Mouse (Mus musculus) right cerebral cortex, adult 2 months (tissue): ENCODE data around the gene Reep3.

ENCODE experiments used
- DNase-seq, 2 experiments: peaks; one replicate each; pipeline ENCODE4 v3.0.0; 2021 to 2022; ENCODE audit warnings: low spot score in 2 of 2

Gene Reep3

DNA sequence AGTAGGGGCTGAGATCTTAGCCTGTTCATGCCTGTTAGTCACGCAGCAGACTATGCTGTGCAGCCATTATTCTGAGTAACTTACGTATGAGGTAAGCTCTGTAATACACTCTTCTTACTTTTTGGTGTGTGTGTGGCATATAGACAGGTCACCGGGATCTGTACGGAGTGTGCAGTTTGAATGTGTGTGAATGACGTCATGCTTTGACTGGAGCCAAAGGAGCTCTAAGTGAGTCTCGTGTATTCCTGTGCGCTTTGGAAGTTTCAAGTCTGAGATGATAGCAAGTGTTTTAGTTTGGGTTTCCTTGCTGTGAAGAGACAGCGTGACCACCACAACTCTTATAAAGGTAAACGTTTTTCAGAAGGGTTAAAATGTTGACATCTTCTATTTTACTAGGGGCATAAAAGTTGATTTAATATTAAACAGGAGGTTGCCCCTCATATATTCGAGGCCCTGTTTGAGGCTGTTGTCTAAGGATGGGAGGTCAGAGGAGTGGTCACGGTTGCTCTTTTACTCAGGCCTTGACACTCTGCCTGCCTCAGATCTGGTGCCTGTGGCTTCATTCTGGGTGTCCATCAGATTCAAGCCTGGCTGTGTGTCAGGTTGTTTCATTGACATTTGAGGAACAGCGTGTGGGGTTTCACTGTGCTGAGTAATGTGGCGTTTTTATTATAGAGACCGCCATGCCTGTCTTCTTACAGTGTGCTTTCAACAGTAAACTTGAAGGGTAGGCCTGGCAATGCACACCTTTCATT is 14.5 kb upstream of the Reep3 start:
- DNase-seq, result no peak

DNA sequence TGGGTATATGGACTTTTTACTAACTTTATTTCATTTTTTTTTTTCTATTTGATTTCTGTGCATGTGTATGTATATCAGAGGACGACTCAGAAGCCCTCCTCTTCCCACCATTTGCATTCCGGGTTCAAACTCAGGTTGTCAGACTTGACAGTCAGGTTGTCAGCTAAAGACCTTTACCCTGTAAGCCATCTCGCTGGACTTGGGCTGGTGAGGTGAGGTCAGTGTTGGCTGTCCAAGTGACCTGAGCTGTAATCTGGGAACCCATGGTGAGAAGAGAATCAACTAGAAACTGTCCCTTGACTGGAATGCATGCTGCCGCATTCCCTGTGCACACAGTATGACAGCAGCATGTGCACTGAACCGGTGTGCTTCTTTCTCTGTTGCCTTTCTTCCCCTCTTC is 12.9 kb upstream of the Reep3 start:
- no peak for DNase-seq

DNA sequence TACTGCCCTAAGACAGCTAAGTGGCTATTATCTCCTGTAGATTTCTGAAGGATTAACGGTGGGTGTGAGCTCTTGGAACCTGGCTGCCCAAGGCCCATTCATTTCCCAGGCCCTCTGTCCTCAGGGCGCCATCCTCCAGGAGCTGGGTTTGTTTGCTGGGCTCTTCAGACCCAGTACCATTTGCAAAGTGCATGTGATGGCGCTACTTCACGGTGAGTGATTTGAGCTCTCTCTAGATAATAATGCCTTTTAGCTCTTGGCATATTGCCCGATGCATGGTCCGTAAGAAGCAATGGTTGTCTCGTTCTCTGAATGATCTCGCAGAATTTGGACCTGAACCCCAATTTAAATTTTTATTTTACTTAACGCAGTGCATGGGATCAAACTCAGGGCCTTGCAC is 11.4 kb upstream of the Reep3 start:
- no peak for DNase-seq

DNA sequence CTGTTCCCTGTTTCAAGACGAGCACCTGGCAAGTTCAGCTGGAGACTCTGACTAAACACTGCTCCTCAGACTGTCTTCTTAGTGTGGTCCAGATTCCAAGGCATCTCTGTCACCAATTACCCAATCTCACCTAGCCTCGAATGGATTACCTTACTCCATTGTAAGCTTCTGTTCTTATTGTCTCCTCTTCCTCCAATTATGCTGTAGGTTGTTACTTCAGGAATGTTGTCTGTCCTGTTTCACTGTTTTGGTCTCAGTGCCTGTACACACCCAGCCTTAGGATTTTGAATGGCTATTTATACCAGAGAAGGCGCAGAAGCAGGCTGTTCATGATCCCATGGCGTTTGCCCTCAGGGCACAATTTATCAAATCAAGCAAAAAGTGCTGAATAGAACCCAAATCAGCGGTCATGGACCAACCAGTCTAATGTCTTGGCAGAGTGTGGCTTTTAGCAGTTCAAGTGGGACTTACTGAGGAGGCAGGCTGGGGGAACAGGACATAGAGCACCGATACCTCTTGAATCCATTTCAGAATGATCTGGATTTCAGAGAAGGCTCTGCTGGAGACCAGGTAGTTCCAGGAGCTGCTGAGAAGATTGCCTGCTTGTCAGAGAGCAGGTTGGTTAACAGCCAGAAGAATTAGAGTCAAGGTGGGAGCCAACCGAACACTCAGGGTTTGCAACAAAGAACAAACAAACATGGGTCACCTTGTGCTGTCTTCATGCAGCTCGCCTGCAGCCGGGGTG is 10.4 kb upstream of the Reep3 start:
- DNase-seq, result no peak

DNA sequence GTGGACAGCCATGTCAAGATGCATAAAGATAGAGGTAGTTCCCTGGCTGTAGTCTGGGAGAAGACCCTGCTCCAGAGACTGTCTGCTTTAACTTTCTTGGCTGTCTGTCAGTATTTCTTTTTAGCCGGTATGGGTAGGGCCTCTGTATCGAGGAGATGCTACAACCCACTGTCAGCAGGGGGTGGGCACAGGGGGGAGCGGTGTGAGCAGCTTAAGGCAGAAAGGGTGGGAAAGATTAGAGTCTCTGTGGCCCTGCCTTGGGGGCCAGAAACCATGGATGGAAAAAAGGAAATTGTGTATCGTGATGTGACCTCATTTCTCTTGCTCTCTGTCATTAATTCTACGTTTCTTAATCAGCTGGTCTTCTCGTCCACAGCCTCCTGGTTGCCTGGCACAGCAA is 9.7 kb upstream of the Reep3 start:
- no peak for DNase-seq

DNA sequence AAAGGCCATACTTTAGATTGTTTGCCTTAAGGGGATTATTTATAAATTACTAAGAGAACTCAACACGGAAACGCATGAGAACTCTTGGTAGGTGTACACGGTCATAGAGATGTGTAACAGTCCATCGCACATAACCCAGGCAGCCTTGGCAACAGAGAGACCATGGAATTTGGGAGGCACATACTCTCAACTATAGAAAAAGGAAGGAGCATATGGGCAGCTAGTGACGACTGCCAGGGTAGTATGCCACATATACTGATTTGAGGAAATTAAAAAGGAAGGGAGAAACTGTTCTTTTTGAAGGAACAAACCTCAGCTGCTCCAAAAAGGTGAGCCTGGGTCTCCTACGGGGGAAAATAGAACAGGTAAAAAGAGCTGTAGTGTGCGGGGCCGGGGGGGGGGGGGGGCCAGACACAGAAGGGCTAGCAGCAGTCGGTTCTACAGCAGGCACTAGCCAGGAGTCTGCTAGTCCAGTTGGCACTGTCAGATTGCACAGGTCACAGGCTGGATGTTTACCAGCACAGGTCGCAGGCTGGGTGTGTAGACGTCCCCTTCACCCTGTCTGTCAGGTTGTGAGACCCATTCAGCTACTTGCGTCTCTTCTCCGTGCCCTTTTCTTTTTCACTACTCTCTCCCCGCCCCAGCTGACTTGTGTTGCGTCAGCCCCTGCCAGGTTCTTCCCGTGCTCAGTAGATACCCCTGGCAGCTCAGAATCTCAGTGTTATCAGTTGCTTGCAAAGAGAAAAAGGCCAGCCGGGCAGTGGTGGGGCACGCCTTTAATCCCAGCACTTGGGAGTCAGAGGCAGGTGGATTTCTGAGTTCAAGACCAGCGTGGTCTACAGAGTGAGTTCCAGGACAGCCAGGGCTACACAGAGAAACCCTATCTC is 8.8 kb upstream of the Reep3 start:
- DNase-seq, result no peak

DNA sequence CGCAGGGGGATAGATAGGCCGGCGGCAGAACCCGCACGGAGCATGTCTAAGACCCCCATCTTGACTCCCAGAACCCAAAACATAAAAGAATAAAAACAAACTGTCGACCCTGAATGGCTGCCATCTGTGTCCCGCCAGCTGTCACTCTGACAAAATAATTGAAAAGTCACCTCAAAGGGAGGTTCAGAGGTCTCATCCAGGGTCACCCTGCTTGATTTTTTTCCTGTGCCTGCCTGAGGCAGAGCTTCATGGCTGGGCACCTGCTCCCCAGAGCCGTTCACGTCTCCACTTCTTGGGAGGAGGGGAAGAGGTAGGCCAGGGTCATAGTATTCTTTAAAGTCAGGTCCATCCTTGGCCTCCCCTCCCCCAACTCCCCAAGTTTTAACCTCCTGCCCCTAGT is 7.8 kb upstream of the Reep3 start:
- DNase-seq, result no peak

DNA sequence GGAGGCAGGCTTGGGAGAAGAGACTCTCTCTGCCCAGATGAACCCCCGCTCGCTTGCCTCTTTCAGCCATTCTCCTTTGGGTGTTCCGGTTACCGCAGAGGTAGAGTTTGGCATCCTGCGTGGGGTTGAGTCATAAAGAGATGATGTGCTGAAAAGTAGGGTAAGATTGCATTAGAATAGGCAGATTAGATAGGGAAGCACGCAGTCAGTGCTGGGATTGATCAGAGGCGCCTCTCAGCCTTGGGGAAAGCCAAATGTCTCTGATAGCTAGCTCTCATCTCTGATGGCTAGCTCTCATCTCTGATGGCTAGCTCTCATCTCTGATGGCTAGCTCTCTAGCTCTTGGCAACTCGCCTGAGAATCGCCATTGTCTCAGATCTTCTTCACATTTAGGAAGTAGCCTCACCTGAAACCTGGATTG is 4.1 kb upstream of the Reep3 start:
- DNase-seq, result peak; percentile 58 to 62

DNA sequence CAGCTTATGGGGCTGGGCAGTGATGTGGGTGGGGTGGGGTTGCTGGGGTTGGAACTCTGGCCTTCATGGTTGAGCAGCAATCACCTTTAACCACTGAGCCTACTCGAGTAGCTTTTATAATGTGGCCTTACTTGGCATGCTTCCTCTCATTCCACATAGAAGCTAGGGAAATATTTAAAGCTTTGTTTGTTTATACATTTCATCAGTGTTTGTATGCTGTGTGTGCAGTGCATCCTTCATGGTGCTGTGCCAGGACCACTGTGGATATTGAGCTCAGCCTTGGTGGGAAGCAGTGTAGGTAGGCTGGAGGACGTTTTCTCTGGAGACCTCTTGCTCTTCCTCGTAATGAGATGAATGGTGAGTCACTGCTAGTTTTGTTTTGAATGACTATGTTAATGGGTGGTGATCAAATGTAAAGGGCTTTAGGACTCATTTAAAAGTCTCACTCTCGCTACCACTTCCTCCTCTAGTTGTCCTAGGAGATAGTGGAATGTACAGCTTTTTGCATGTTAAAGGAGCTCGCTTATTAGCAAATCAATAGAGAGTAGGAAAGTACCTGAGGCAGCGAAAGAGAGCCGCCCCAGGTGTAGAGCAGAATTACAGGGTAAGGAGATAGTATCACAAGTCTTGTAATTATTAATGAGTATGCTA is 3.4 kb upstream of the Reep3 start:
- no peak for DNase-seq

DNA sequence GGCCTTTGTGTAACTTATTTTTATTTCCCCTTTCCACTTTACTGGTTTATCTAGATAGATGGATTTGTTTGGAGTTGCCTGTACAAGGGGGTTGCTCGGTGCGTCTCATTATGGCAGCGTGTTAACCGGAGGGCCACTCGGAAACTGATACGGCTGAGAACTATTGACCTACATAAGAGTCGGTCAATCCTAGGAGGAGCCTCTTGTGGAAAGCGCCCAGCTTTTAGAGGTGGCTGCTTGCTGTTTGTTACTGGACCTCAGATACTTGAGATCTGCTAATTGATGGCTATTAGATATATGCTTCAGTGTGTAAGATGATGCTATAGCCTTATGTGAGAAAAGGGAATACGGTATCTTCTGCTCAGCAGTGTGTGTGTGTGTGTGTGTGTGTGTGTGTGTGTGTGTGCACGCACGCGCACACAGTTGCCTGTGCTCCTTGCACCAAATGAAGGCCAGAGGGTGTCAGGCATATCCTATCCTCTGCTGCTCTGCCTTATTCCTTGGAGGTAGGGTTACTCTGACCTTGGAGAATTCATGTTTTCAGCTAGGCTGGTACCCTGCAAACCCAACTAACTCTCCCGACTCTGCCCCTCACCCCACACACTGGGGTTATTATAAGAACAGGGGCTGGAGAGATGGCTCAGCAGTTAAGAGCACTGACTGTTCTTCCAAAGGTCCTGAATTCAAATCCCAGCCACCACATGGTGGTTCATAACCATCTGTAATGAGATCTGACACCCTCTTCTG is 2.6 kb upstream of the Reep3 start:
- DNase-seq, result no peak

DNA sequence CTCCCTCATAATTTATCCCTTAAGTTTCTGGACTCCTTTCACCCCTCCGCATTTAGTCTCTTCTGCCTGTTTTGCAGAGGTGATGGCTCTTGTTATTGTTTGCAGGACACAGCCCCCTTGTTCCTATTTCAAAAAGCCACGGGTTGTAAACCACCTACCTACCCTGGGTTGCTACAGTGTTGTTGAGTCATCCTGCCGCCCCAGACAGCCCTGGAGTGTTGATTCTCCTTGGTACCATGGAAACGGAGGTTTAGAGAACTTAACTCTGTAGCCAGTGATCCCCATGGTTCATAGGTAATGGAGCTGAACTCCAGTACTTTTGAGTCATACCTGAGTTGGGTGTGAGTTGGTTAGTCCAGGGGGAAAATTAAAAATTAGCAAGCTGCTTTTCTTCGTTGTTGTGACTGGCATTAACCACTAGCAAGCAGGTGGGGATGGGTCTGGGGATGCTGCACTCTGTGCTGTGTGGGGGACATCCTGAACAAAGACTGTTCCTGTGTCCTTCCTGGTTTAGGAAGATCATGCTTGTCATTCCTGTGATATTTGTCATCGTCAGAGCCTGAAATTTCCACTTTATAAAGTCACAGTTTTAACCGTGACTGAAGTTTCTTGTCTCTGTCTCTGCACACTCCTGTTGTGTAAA is 1.8 kb upstream of the Reep3 start:
- peak; percentile 49 to 59 for DNase-seq

DNA sequence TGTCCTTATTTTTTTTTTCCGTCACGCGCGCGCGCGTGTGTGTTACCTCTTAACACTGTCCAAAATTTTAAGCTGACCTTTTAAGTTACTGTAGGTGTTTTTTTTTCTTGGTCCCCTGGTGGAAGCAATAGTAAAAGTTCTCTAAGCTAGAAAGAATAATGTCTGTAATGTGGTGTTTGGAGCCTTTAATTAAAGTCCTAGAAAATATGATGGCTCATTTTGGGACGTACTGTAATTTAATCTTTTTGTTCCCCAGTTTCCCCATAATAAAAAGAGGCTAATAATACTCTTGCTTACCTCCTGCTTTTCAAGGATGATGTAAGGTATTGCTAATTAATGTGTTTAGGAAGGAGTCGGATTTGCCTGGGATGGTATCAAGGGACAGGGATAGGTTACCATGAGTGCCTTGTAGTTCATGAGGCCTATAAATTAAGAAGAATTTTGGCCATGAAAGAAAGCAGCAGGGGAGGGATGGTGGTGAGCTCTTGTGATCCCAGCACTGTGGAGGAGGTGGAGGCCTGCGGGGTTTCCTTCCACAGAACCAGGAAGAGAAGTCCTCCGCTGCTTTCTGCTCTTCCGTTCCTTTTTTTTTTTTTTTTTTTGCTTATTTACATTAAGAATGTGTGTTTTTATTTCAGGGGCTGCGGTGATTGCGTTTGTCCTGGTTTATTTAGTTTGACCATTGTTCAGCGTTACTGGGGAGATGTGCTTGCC is 849 bp upstream of the Reep3 start:
- DNase-seq, result no peak

DNA sequence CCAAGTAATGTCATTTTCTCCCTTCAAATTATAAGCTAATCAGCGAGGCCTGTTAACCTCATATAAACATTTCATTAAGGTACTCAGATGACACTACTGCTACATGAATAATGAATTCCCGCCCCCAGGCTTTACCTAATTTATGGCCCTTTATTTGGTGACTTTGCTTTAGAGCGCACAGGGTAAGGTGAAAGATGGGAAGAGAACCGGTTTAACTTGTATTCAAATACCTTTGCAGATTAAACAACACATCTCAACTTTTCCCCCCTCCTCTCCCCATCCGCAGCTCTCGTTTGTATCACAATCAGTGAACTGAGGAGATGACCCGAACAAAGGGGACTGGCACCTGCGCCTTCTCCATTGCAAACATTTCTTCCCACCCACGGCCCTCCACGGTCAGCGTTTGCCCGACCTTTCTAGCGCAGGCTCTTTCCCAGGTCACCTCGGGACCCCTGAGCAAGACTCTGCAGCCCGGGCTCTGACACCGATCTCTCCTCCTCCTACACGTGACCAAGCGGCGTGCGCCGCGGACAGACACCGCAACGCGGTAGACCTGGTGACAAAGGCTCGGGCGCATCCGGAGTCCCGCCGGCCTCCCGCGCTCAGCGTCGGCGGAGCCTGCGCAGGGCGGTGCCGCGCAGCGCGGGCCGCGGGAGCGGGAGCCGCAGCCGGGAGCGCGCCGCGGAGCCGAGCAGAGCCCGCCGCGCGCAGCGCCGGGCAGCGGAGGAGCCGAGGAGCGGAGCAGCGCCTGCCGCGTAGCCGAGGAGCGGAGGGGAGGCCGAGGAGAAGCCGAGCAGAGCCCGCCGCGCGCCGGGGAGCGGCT is 736 bp downstream of the Reep3 start, which contains the start of gene Jmjd1c:
Jmjd1c (plus strand) TSS at position 328 of the 823 bp plus-strand sequence.
- DNase-seq, result peak; percentile 80 to 83

DNA sequence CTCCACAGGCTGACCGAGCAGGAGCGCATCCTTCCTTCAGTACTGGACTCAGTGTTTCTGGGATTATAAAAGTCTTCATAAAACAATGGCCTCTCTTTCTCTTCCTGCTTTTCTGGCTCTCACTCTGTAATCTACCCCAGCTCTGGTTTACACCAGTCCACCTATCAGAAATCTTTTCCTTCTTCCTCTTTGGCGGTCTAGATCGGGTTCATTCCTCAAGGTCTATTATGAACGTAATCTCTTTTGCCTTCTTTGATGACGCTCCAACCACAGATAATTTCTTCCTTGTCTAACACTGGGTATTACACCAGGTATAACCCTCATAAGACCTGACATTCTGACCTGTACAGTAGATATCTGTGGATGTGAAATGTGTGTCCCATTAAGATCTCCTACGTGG is 1.8 kb downstream of the Reep3 start:
- no peak for DNase-seq

DNA sequence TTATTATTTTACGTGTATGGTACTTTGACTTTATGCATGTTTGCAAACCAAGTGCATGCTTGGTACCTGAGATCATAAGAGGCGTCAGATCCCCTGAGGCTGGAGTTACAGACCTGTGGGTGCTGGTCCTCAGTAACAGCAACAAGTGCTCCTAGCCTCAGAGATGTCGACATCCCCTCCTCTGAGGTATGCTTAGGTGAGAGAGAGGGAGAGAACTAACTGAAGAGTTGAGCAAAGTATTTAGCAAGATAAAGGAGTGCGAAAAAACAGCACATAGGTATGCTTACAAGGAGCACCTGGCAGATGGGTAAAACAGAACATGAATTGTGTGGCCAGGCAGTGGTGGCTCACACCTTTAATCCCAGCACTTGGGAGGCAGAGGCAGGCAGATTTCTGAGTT is 6.1 kb downstream of the Reep3 start:
- DNase-seq, result no peak

DNA sequence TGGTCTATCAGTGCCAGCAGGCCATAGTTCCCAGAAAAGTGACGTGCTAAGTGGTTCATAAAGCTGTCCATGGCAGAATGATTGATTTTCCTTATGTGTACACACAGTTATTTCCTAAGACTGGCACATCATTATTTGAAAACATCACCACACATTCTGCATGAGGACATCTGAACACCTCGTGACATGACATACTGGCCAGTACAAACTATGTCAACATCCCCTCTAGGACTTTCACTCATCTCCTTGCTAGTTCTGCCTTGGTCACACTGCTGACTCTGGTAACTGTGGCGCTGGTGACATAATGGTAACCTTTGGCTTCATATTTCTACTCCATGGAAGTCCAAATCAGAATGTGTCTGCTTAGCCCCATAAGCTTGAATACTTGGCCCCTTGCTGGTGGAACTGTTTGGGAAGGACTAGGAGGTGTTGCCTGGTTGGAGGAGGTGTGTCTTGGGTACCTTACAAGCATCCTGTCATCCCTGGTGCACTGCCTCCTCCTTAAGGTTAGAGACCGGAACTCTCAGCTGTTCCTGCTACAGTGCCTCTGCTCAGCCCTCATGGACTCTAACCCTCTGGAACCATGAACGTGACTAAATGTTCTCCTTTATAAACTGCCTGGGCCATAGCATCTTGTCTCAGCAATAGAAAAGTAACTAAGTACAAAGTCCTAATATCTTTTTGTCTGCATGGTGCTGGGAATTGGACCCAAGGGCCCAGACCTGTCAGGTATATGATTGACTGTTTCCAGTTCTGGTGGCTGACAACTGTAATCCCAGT is 9.1 kb downstream of the Reep3 start:
- DNase-seq, result no peak

DNA sequence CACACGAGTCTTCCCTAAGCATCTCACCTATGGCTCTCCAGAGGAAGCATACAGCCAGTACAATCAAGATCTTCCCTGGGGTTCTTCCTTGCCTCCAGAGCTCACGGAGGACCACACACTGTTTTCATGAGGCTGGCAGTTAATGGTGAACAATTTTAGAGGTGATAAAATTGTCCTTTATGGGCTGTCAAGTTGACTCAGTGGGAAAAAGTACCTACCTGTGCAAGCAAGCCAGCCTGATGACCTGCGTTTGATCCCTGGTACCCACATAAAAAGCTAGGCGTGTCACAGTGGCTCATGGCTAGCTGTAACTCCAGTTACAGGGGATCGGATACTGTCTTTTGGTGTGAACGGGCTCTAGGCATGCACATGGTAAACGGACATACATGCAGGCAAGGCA is 10.8 kb downstream of the Reep3 start:
- no peak for DNase-seq

DNA sequence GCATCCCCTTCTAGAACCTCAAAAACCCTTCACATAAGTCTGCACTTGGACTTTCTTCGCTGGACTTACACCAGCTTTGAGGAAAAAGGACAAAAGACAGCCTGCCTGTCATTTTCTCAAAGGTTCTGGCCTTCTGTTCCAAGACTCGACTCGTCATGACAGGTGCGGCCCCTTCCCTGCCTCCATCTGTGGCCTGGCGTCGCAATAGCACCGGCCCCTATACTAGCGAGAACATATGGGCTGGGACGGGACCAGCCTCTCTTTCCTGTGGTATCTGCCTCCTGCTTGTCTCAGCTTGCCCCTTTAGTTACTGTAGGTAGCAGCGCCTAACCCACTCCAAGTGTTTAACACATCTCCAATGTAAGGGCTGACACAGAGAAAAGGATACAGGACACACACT is 11.6 kb downstream of the Reep3 start:
- no peak for DNase-seq
